Mouse (Mus musculus): Measurements from ENCODE around the gene Mlana.

- TF ChIP-seq CTCF (IDR thresholded peaks at IDR 0.05; ENCODE audit: insufficient read depth, low read depth, low read length) (no peak), POLR2A (IDR thresholded peaks at IDR 0.05; ENCODE audit: insufficient read depth, low read depth, low read length) (no peak)
These were observed 26.5 kb upstream of the Mlana start for GRCm38 (mm10) chr19:29671160-29671559.
